Mouse (Mus musculus) hindbrain, postnatal 0 days (tissue): ENCODE data around the gene Mrpl20. TPM values are rescaled to one million over a fixed set of nuclear protein-coding genes. Genes with fewer than 3 reads are reported as not detected.
A peak's percentile ranks its signal among the peaks of the same experiment; 100 is the strongest.

Experiments used
- ATAC-seq: fragments of 200-750 bp; cut with Nextera tagmentation; 2 replicates; pipeline ENCODE4 v1.8.0; 2017; ENCODE audit warnings: mild to moderate bottlenecking, moderate TSS enrichment, moderate library complexity
- DNase-seq: peaks from one replicate; pipeline ENCODE4 v3.0.0-alpha.2; 2015; ENCODE audit warnings: low spot score
- H3K27ac ChIP-seq: fragments of 300-500 bp; sonication (generic); 2 replicates; pipeline ENCODE4 v1.5.1; 2014; ENCODE audit warnings: mild to moderate bottlenecking
- H3K27me3 ChIP-seq: fragments of 300-500 bp; sonication (generic); 2 replicates; pipeline ENCODE4 v1.6.1; 2014; ENCODE audit warnings: low read length, mixed read lengths; ENCODE audit not compliant: insufficient read depth
- H3K36me3 ChIP-seq: fragments of 300-500 bp; sonication (generic); 2 replicates; pipeline ENCODE4 v1.6.1; 2014; ENCODE audit warnings: low read length, mixed read lengths; ENCODE audit not compliant: insufficient read depth
- H3K4me1 ChIP-seq: fragments of 300-500 bp; sonication (generic); 2 replicates; pipeline ENCODE4 v1.6.1; 2014; ENCODE audit warnings: antibody characterized with exemption, low read length, mixed read lengths; ENCODE audit not compliant: insufficient read depth
- H3K4me2 ChIP-seq: fragments of 300-500 bp; sonication (generic); 2 replicates; pipeline ENCODE4 v1.6.1; 2014; ENCODE audit warnings: low read depth, mild to moderate bottlenecking, low read length, moderate library complexity, mixed read lengths
- H3K4me3 ChIP-seq: fragments of 300-500 bp; sonication (generic); 2 replicates; pipeline ENCODE4 v1.5.1; 2014; ENCODE audit warnings: low read length
- H3K9ac ChIP-seq: fragments of 300-500 bp; sonication (generic); replicated peaks from 2 replicates; pipeline ENCODE4 v1.6.1; 2014; ENCODE audit warnings: mild to moderate bottlenecking, low read length, moderate library complexity, mixed read lengths
- H3K9me3 ChIP-seq: fragments of 300-500 bp; sonication (generic); 2 replicates; pipeline ENCODE4 v1.6.1; 2016; ENCODE audit warnings: low read length, mixed read lengths
- CTCF ChIP-seq: IDR thresholded peaks from 2 replicates; pipeline ENCODE4 v1.5.1; 2016; ENCODE audit warnings: antibody characterized with exemption, control low read depth, low read depth
- WGBS: fragments of 180-500 bp; shearing (Covaris S2); extraction: QIAGEN DNeasy Blood & Tissue Kit; methylation state at CpG from one replicate; pipeline ENCODE4 v1.1.7; 2014; 5-methylcytosine and 5-hydroxymethylcytosine counted together
- polyA plus RNA-seq: library from polyadenylated mRNA; unstranded; fragments of >200 nt; fragmentation: Nextera tagmentation; extraction: Ambion mirVana; gene quantifications from 2 replicates; pipeline ENCODE4 v1.2.1, GENCODE M21; 2015
- total RNA-seq: library from RNA; depleted of rRNA; stranded (reverse); fragments of >200 nt; gene quantifications from 2 replicates; pipeline ENCODE4 v1.2.3, GENCODE M21; 2014

Gene Mrpl20
- total and polyA plus RNA-seq, 2 experiments from 2014 or later = 87.5 to 310 TPM

DNA sequence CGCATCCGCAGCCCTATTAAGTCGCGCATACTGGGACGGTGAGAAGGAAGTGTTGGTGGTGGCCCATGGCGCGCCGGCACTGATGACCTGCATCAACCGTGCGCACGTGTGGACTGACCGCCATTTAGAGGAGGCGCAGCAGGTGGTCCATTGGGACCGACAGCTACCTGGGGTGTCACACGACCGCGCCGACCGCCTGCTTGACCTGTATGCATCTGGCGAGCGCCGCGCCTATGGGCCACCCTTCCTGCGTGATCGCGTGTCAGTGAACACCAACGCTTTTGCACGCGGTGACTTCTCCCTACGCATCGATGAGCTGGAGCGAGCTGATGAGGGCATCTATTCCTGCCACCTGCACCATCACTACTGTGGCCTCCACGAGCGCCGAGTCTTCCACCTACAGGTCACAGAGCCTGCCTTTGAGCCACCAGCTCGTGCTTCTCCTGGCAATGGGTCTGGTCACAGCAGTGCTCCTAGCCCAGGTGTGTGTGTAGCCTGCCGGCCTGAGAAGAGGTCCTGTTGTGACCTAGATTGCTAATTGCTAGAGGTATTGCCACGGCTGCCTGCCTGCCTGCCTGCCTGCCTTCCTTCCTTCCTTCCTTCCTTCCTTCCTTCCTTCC is 39.1 kb downstream of the Mrpl20 start:
- ATAC-seq (peak; percentile 4; the same call in 1 of the 2 replicates), DNase-seq (no peak)
- H3K9me3 ChIP-seq = no peaks in the 10 kb centered on the region
- no peak for TF ChIP-seq CTCF
- peaks cover 5% of the 10 kb centered on the region for H3K4me1 ChIP-seq
- H3K4me3 ChIP-seq = peak overlapping the region; percentile 30; the same call in 1 of the 2 replicates
- H3K27ac ChIP-seq = no peak overlapping the region
- 41% methylated on average over 38 of the region's 38 CpGs for WGBS
- H3K27me3 ChIP-seq = peaks cover 4% of the 10 kb centered on the region; the same call in 1 of the 2 replicates
- H3K36me3 ChIP-seq = no peaks in the 10 kb centered on the region
- no peak overlapping the region for H3K9ac ChIP-seq
- H3K4me2 ChIP-seq = peak overlapping the region; percentile 57

DNA sequence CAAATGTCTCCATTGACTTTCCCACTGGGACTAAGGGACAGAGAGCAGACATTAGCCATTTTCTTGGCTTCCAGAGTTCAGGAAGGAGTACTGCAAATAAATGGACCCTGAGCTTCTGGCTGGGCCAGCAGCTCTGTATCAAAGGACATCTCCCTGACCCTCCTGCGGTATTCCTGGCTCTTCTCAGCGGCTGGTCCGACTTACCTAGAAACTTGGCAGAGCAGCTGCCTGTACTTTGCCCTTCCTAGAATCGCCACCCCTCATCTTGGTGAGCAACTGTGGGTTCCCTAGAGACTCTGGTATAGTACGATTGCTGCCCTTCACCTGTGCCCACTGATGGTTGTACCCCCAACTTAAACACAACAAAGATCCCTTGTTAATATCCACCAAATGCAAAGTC is 40.6 kb downstream of the Mrpl20 start:
- no peak overlapping the region for H3K4me3 ChIP-seq
- no peak overlapping the region for H3K27ac ChIP-seq
- H3K36me3 ChIP-seq = no peaks in the 10 kb centered on the region
- H3K9me3 ChIP-seq = no peaks in the 10 kb centered on the region
- TF ChIP-seq CTCF = no peak
- DNase-seq = no peak
- peaks cover 4% of the 10 kb centered on the region; the same call in 1 of the 2 replicates for H3K27me3 ChIP-seq
- WGBS = 86% methylated on average over 5 of the region's 5 CpGs
- no peak overlapping the region for H3K9ac ChIP-seq
- no peak for ATAC-seq
- peaks cover 10% of the 10 kb centered on the region for H3K4me1 ChIP-seq
- no peak overlapping the region for H3K4me2 ChIP-seq

DNA sequence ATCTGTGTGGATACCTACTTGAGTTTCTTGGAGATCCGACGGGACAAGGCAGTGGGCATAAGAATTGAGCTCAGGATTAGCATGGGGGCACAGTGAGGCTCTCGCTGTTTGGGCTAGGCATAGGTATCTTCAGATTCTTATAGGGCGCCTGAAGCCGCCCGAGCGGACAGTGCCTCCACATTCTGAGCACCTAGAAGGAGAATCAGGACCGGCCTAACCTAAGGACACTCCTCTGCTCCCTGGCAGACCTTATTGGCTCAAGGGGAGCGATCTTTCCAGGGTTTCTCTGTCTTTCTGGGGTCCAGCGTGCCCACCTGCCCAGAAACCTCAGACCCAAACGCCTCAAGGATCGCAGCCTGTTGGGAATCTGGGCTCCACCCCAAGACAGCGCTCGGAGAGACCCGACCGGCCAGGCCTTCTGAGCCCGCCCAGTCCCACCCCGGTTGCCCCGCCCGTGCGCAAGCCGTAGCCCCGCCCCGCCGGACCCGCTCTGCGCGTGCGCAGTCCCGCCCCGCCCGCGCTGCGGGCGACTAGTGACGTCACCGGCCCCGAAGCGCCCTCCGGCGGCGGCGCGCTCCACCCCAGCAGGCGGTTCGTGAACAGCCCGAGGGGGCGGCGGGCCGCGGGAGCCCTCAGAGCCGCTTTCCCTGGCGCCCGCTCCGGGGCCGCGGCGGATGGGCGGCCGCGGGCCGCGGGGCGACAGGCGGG is 44.3 kb downstream of the Mrpl20 start, which contains the start of gene Dvl1:
Dvl1 (plus strand) TSS at position 532 of the 708 bp plus-strand sequence.
- no peaks in the 10 kb centered on the region for H3K27me3 ChIP-seq
- no peaks in the 10 kb centered on the region for H3K36me3 ChIP-seq

DNA sequence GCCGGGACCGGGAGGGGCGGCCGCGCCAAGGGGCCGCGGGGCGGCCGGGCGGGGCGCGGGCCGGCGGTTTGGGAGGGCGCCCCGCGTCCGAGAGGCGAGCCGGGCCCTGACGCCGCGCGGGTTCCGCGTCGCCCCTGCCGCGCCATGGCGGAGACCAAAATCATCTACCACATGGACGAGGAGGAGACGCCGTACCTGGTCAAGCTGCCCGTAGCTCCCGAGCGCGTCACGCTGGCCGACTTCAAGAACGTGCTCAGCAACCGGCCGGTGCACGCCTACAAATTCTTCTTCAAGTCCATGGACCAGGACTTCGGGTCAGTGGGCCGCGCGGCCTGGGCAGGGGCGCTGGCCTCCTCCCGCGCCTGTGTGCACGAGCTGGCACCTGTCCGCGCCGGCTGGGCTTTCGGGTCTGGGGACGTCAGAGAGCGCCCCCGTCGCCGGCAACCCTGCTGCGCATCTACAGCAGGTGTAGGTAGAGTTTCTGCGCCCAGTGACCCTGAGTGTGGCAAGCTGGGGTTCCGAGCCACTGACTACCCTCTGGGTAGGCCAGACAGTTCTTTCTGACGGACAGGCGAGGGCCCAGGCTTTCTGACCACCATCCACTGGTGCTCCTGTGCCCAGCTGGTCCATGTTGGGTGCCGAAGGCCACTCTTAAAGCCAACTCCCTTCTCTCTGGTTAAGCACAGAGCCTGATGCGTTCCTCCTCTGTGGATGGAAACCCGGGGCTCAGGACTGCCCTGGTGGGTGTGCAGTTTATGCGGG is 45.1 kb downstream of the Mrpl20 start:
- Histone ChIP-seq H3K27ac (peak overlapping the region; percentile 83), H3K36me3 (no peaks in the 10 kb centered on the region), H3K4me3 (peak overlapping the region; percentile 90), H3K9me3 (no peaks in the 10 kb centered on the region), H3K9ac (peak overlapping the region; percentile 87), H3K4me1 (peaks cover 35% of the 10 kb centered on the region), H3K27me3 (no peaks in the 10 kb centered on the region), H3K4me2 (peak overlapping the region; percentile 68)
- DNase-seq (peak; percentile 59), ATAC-seq (peak; percentile 50)
- 0 out of 2 replicates have a peak, but pooled peaks have one; percentile 16 for TF ChIP-seq CTCF
- WGBS = 1% methylated on average over 52 of the region's 69 CpGs

More for the DNA sequence above, 44.3 kb downstream of the Mrpl20 start, which contains the start of gene Dvl1:
- peaks cover 35% of the 10 kb centered on the region for H3K4me1 ChIP-seq
- no peak for TF ChIP-seq CTCF
- peak within 1 kb of the TSS; percentile 68 for H3K4me2 ChIP-seq
- H3K9me3 ChIP-seq = no peaks in the 10 kb centered on the region
- DNase-seq (peak; percentile 94), ATAC-seq (peak; percentile 90)
- peak within 1 kb of the TSS; percentile 87 for H3K9ac ChIP-seq
- 3% methylated on average over 55 of the region's 65 CpGs for WGBS
- H3K27ac ChIP-seq = peak within 1 kb of the TSS; percentile 83
- peak within 1 kb of the TSS; percentile 90 for H3K4me3 ChIP-seq

DNA sequence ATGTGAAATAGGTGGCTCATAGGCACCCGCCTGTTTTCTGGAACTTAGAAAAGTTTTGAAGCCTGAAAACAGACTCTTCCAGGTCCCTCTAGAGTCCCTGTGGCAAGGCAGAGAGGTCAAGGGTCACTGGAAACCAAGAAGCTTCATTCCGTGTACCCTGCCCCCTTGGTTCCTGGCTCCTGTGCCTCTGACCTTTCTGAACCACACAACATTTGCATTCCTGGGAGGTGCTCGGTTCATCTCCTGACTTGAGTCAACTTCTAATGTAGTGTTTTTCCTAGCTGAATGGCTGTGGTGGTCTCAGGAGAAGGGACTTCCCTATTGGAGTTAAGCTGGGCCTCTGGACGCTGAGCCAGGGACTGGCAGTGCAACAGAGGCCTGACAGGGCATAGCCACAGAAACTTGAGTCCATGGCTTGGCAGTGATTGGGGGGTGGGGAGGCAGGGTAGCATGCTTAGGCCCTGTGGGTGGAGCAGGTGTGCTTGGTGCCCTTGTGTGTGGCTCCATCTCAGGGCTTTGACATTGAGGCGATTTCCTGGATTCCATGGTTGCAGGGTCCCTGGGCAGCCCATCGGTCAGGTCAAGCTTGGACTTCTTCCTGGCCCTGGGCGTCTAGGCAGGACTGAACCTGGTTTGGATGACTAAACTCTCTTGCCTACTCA is 45.9 kb downstream of the Mrpl20 start:
- no peaks in the 10 kb centered on the region for H3K9me3 ChIP-seq
- TF ChIP-seq CTCF = no peak
- H3K4me2 ChIP-seq = peak overlapping the region; percentile 68
- H3K27me3 ChIP-seq = no peaks in the 10 kb centered on the region
- no peaks in the 10 kb centered on the region for H3K36me3 ChIP-seq
- peak overlapping the region; percentile 87 for H3K9ac ChIP-seq
- peaks cover 35% of the 10 kb centered on the region for H3K4me1 ChIP-seq
- no peak for DNase-seq
- no peak overlapping the region for H3K27ac ChIP-seq
- peak overlapping the region; percentile 90 for H3K4me3 ChIP-seq
- no peak for ATAC-seq
- WGBS = 54% methylated on average over 7 of the region's 7 CpGs

DNA sequence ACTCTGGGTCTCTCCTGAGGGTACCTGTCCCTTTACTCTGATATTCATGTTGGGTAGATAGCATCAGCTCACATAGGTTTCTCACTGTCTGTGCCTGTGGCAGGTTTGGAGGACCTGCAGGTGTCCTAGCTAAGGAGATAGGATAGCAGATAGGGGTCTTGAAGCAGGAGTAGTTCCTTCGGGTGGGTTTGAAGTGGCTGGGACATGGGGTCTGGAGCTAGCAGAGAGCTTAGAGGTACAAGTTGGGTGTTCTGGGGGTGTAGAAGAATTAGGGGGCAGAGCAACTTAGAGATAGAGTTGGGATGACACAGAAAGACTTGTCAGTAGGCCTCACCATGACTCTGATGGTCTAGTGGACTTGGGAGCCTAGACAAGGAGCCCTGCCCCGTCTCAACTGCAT is 46.7 kb downstream of the Mrpl20 start:
- WGBS = 89% methylated on average over 2 of the region's 2 CpGs
- ATAC-seq (no peak), DNase-seq (no peak)
- Histone ChIP-seq H3K27ac (no peak overlapping the region), H3K4me3 (no peak overlapping the region), H3K4me1 (peaks cover 35% of the 10 kb centered on the region), H3K4me2 (peak overlapping the region; percentile 68), H3K36me3 (0 out of 2 replicates have a peak, but pooled peaks cover 4% of the 10 kb centered on the region), H3K9me3 (no peaks in the 10 kb centered on the region), H3K9ac (no peak overlapping the region), H3K27me3 (no peaks in the 10 kb centered on the region)
- no peak for TF ChIP-seq CTCF
